Mouse (Mus musculus) bone marrow macrophage, adult 2 months (primary cell): ENCODE data around the gene Fgfr2.

Experiments used
- CTCF ChIP-seq: IDR thresholded peaks from 2 replicates; pipeline ENCODE4 v1.5.1; 2012; ENCODE audit warnings: low read depth, mild to moderate bottlenecking, low read length, moderate library complexity
- POLR2A ChIP-seq: IDR thresholded peaks from 2 replicates; pipeline ENCODE4 v1.6.1; 2012; ENCODE audit warnings: mild to moderate bottlenecking, low read depth, low read length, borderline replicate concordance

DNA sequence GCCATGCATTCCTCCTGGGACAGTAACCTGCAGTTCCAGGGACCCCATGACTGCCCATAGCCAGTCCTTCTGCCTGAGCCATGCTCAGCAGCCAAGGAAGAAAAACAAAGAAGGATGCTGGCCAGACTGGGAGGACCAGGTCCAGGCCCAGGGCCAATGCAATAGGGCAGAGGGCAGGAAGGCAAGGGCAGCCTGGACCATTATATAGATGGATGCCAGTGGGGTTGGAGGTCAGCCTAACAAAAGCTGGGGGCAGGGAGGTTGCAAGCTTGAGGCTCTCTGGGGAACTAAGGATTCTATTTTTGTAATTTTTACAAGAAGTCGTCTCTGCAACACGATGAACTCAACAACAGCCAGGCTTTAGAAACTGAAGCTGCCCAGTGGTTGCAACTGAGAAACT, 890.2 kb downstream of the Fgfr2 start:
- TF ChIP-seq POLR2A (no peak), CTCF (no peak)
